Mouse (Mus musculus) liver, postnatal 0 days (tissue): ENCODE results near the gene Nt5c1a. TPM values are rescaled to one million over a fixed set of nuclear protein-coding genes. Genes with fewer than 3 reads are reported as not detected.
A peak's percentile ranks its signal among the peaks of the same experiment; 100 is the strongest.

Source experiments
- ATAC-seq: fragments of 200-750 bp; cut with Nextera tagmentation; 2 replicates; pipeline ENCODE4 v1.8.0; 2017; ENCODE audit warnings: mild to moderate bottlenecking, moderate library complexity
- DNase-seq: peaks from one replicate; pipeline ENCODE4 v3.0.0-alpha.2; 2016
- H3K27ac ChIP-seq: fragments of 300-500 bp; sonication (generic); 2 replicates; pipeline ENCODE4 v1.5.1; 2014; ENCODE audit warnings: antibody characterized with exemption, moderate library complexity, mild to moderate bottlenecking, low read depth
- H3K27me3 ChIP-seq: fragments of 300-500 bp; sonication (generic); 2 replicates; pipeline ENCODE4 v1.6.1; 2014; ENCODE audit warnings: low read length, control low read depth, mixed read lengths; ENCODE audit not compliant: insufficient read depth
- H3K36me3 ChIP-seq: fragments of 300-500 bp; sonication (generic); replicated peaks from 2 replicates; pipeline ENCODE4 v1.6.1; 2014; ENCODE audit warnings: mild to moderate bottlenecking, control low read depth, low read length, moderate library complexity, mixed read lengths; ENCODE audit not compliant: insufficient read depth
- H3K4me1 ChIP-seq: fragments of 300-500 bp; sonication (generic); 2 replicates; pipeline ENCODE4 v1.6.1; 2014; ENCODE audit warnings: antibody characterized with exemption, mild to moderate bottlenecking, control low read depth; ENCODE audit not compliant: insufficient read depth
- H3K4me2 ChIP-seq: fragments of 300-500 bp; sonication (generic); 2 replicates; pipeline ENCODE4 v1.6.1; 2014; ENCODE audit warnings: low read depth, mild to moderate bottlenecking, low read length, moderate library complexity, mixed read lengths
- H3K4me3 ChIP-seq: fragments of 300-500 bp; sonication (generic); 2 replicates; pipeline ENCODE4 v1.5.1; 2014; ENCODE audit warnings: low read depth, low read length
- H3K9ac ChIP-seq: fragments of 300-500 bp; sonication (generic); replicated peaks from 2 replicates; pipeline ENCODE4 v1.6.1; 2014; ENCODE audit warnings: mild to moderate bottlenecking, moderate library complexity
- H3K9me3 ChIP-seq: fragments of 300-500 bp; sonication (generic); 2 replicates; pipeline ENCODE4 v1.6.1; 2016; ENCODE audit warnings: mild to moderate bottlenecking, control low read depth, low read length, mixed read lengths
- CTCF ChIP-seq: sonication (generic); IDR thresholded peaks from 2 replicates; pipeline ENCODE4 v1.5.1; 2016; ENCODE audit warnings: antibody characterized with exemption, low read depth
- EP300 ChIP-seq: IDR thresholded peaks from 2 replicates; pipeline ENCODE4 v1.6.1; 2016; ENCODE audit warnings: antibody characterized with exemption, low read depth, mild to moderate bottlenecking
- WGBS: fragments of 180-500 bp; shearing (Covaris S2); extraction: QIAGEN DNeasy Blood & Tissue Kit; methylation state at CpG from one replicate; pipeline ENCODE4 v1.1.7; 2014; ENCODE audit not compliant: insufficient replicate concordance; 5-methylcytosine and 5-hydroxymethylcytosine counted together
- polyA plus RNA-seq: library from polyadenylated mRNA; unstranded; fragments of >200 nt; fragmentation: Nextera tagmentation; extraction: Ambion mirVana; gene quantifications from 2 replicates; pipeline ENCODE4 v1.2.1, GENCODE M21; 2015

The Nt5c1a gene
- polyA plus RNA-seq, 1 experiment from 2014 or later, result not detected

GRCm38 (mm10) chr4:123216782-123217181 lies 15.5 kb downstream of the Nt5c1a start:
- DNase-seq (peak; percentile 49), ATAC-seq (no peak)
- H3K4me3 ChIP-seq, result no peak overlapping the region
- no peaks in the 10 kb centered on the region for H3K36me3 ChIP-seq
- H3K9me3 ChIP-seq, result no peaks in the 10 kb centered on the region
- H3K4me2 ChIP-seq, result no peak overlapping the region
- TF ChIP-seq CTCF (peak; percentile 86), EP300 (no peak)
- no peak overlapping the region for H3K9ac ChIP-seq
- H3K4me1 ChIP-seq, result peaks cover 5% of the 10 kb centered on the region
- WGBS, result 0% methylated on average over 1 of the region's 1 CpGs
- no peak overlapping the region for H3K27ac ChIP-seq
- 0 out of 2 replicates have a peak, but pooled peaks cover 3% of the 10 kb centered on the region for H3K27me3 ChIP-seq

DNA sequence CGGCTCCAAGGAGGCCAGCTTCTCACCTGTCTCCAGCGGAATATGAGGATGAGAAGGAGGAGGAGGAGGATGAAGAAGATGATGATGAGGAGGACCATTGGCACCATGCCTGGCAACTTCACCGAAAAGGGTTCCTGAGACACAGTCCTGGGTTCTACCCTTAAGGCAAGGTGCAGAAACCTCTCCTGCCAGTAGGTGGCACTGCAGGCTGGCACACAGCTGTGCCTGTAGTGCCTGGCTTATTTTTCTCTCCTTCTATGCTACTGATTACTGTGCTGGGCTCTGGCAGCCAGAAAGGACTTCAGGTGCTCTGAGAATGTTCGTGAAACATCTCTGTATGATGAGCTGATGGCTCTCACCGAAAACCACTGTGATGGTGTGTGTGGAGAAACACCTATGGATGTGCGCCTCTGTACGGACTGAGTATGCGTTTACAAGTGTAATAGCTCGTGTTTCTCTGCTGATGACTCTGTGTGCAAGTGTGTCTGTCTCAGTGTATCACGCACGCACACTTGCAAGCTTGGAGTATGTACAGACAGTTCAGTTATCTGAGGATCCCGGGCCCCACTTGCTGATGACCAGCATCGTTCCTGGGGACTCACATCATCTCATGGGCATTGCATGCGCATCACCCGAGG lies 18.5 kb downstream of the Nt5c1a start:
- ATAC-seq (peak; percentile 66), DNase-seq (peak; percentile 76)
- peaks cover 5% of the 10 kb centered on the region for H3K4me1 ChIP-seq
- WGBS, result 66% methylated on average over 15 of the region's 15 CpGs
- TF ChIP-seq CTCF, result peak; percentile 98
- no peak for TF ChIP-seq EP300
- H3K27ac ChIP-seq, result no peak overlapping the region
- H3K9me3 ChIP-seq, result no peaks in the 10 kb centered on the region
- H3K4me2 ChIP-seq, result no peak overlapping the region
- H3K9ac ChIP-seq, result no peak overlapping the region
- no peaks in the 10 kb centered on the region for H3K27me3 ChIP-seq
- no peaks in the 10 kb centered on the region for H3K36me3 ChIP-seq
- no peak overlapping the region for H3K4me3 ChIP-seq

DNA sequence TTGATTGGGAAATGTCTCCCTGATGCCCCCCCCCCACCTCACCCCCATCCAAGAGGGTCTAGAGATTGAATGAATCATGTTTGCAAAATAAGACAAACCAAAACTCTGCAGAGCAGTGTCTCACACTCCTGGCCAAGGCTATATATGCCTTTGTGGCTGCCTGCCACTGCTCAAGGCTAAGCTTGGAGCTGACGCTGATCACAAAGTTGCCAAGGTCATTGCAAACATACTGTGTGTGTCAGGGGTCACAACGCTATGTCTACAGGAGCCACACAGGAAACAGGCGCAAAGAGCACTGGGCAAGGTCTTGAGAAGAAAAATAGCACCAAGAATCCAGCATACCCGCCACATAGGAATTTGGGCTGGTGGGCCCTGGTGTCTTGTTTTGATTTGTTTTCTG lies 19.3 kb downstream of the Nt5c1a start:
- no peak overlapping the region for H3K4me3 ChIP-seq
- H3K4me1 ChIP-seq, result peaks cover 5% of the 10 kb centered on the region
- no peak overlapping the region for H3K9ac ChIP-seq
- H3K27ac ChIP-seq, result no peak overlapping the region
- ATAC-seq (peak; percentile 66; the same call in 1 of the 2 replicates), DNase-seq (no peak)
- no peaks in the 10 kb centered on the region for H3K36me3 ChIP-seq
- H3K27me3 ChIP-seq, result no peaks in the 10 kb centered on the region
- no peak overlapping the region for H3K4me2 ChIP-seq
- TF ChIP-seq EP300 (no peak), CTCF (no peak)
- 57% methylated on average over 4 of the region's 4 CpGs for WGBS
- no peaks in the 10 kb centered on the region for H3K9me3 ChIP-seq

DNA sequence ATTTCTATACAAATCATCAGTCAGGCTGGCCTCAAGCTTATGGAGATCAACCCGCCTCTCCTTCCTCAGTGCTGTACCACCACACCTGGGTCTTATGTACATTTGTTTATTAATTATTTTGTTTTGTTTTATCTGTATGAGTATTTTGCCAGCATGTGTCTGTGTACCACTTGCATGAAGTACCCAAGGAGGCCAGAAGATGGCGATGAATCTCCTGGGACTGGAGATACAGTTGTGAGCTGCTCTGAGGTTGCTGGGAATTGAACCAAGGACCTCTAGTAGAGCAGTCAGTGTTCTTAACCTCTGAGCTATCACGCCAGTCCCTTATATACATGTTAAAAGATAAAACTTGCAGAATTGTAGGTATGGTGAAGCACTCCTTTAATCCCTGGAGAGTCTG lies 22.0 kb downstream of the Nt5c1a start:
- Histone ChIP-seq H3K27me3 (no peaks in the 10 kb centered on the region), H3K4me3 (no peak overlapping the region), H3K9ac (no peak overlapping the region), H3K27ac (no peak overlapping the region), H3K9me3 (no peaks in the 10 kb centered on the region), H3K4me2 (no peak overlapping the region), H3K4me1 (peaks cover 5% of the 10 kb centered on the region), H3K36me3 (no peaks in the 10 kb centered on the region)
- no peak for ATAC-seq
- TF ChIP-seq CTCF, result peak; percentile 59
- no peak for TF ChIP-seq EP300
- WGBS, result 67% methylated on average over 3 of the region's 3 CpGs
- peak; percentile 37 for DNase-seq

DNA sequence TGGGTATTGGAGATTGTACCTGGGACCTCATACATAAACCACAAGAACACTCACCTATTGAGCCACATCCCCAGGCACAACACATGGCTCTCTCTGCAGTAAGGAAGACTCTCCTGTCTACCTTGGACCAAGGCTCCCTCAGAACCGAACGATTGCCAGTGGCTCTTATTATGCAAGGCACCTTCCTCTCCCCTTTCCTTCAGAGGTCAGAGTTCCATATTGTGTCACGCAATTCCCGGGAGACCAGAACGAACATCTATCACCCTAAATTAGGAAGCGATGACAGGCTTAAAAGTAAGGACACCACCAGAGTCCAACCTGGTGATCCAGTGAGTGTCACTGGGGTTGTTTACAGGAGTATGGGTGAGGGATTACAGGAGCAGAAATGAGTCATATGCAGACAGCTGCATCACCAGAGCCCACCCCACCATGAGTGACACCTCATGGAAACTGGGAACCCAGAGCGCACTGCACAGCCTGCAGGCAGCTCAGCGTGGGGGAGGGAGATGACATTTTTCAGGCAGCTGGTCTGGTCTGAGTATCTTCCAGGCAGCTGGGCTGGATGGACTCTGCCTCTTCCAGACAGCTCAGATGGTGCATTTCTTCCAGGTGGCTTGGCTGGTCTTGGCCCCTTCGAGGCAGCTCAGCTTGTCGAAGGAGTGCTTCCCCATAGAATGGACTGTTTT lies 24.6 kb downstream of the Nt5c1a start:
- Histone ChIP-seq H3K4me3 (no peak overlapping the region), H3K27ac (no peak overlapping the region), H3K36me3 (no peaks in the 10 kb centered on the region), H3K9me3 (no peaks in the 10 kb centered on the region), H3K9ac (no peak overlapping the region), H3K27me3 (no peaks in the 10 kb centered on the region), H3K4me2 (no peak overlapping the region), H3K4me1 (no peaks in the 10 kb centered on the region)
- TF ChIP-seq EP300 (no peak), CTCF (no peak)
- DNase-seq (no peak), ATAC-seq (peak; percentile 21; the same call in 1 of the 2 replicates)
- WGBS, result 57% methylated on average over 10 of the region's 10 CpGs

GRCm38 (mm10) chr4:123227707-123228106 lies 26.4 kb downstream of the Nt5c1a start:
- 0 out of 2 replicates have a peak, but pooled peaks cover 6% of the 10 kb centered on the region for H3K27me3 ChIP-seq
- DNase-seq (no peak), ATAC-seq (no peak)
- no peaks in the 10 kb centered on the region for H3K4me1 ChIP-seq
- no peaks in the 10 kb centered on the region for H3K36me3 ChIP-seq
- no peak overlapping the region for H3K27ac ChIP-seq
- H3K9me3 ChIP-seq, result no peaks in the 10 kb centered on the region
- TF ChIP-seq CTCF (no peak), EP300 (no peak)
- no peak overlapping the region for H3K4me3 ChIP-seq
- no peak overlapping the region for H3K9ac ChIP-seq
- WGBS, result 39% methylated on average over 4 of the region's 4 CpGs
- no peak overlapping the region for H3K4me2 ChIP-seq
